Mouse (Mus musculus): ENCODE measurements at regions not wholly inside any gene's neighbourhood (a gene's known extent, or its start where the extent isn't known, plus 50 kb on each side); places are given as distances from the start of the nearest gene placed in this dataset.

GRCm38 (mm10) chr6:108606231-108606630 lies 54.2 kb upstream of the Bhlhe40 start:
- peak; percentile 25 to 44 for DNase-seq (ENCODE audit: low spot score in 2 of 2)
- intact Hi-C loops (cut with DNase I), result no loop called here

- intact Hi-C loops (cut with DNase I), result no loop called here
Observed at GRCm38 (mm10) chr6:108608308-108608707, 52.1 kb upstream of the Bhlhe40 start.

More at GRCm38 (mm10) chr6:108608308-108608707, 52.1 kb upstream of the Bhlhe40 start:
- no peak for DNase-seq (ENCODE audit: low spot score in 2 of 2)

All from left cerebral cortex, postnatal 14 days (tissue).